Comparison of ENCODE assay signal across 8 mouse cellular contexts in the genomic region with DNA sequence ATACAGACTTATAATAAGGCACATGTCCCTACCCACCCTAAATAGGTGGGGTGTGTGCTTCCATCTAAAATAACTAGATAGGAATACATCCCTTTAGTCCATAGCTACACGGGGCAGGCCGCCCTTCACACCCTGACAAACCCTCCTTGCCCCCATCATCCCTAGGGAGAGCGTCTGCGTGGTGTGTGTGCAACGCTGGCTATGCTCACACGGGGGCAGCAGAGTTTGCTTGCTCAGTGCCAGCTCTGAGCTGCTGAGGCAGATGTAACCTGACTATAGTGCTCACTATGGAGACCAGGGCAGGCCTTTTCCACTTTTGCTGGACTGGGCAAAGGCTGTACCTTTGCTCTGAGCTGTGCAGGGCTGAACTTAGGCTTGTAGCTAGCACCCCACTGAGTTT. TPM values are rescaled to one million over a fixed set of nuclear protein-coding genes. Genes with fewer than 3 reads are reported as not detected.
DNase-seq lines count a peak whose midpoint lies in the region; ATAC-seq and TF ChIP-seq lines count a peak whose summit lies in the region.

No protein-coding gene starts in this region.

- TF ChIP-seq CTCF in MEL (IDR thresholded peaks at IDR 0.05 in 2 of 3, conservative IDR thresholded peaks at IDR 0.05 in 1 of 3; ENCODE audit: control insufficient read depth in 1 of 3, insufficient read depth in 1 of 3, low read depth in 2 of 3, low read length in 3 of 3, poor library complexity in 1 of 3, severe bottlenecking in 1 of 3), result peak in 2 of 3 experiments; percentile 65 to 79; a peak in 4 of 6 replicates
- peak; percentile 78 for TF ChIP-seq CTCF in embryonic fibroblast, embryonic 13.5 days (IDR thresholded peaks at IDR 0.05; ENCODE audit: borderline replicate concordance, insufficient read depth, low read length)
- peak; percentile 70 for TF ChIP-seq CTCF in layer of hippocampus, adult 2 months (conservative IDR thresholded peaks at IDR 0.05)
- TF ChIP-seq CTCF in lung, postnatal 0 days (IDR thresholded peaks at IDR 0.05), result peak; percentile 71

- 25% methylated on average over 6 of the region's 6 CpGs for WGBS in lung, postnatal 0 days

- no peaks in the 10 kb centered on the region for H3K36me3 ChIP-seq in MEL (ENCODE audit: control insufficient read depth in 1 of 2, insufficient read depth in 2 of 2, low read length in 2 of 2)
- no peaks in the 10 kb centered on the region for H3K36me3 ChIP-seq in lung, postnatal 0 days (ENCODE audit: insufficient read depth, low read length)

- no peak for TF ChIP-seq EP300 in MEL (IDR thresholded peaks at IDR 0.05; ENCODE audit: low read depth in 1 of 2, low read length in 2 of 2)
- no peak for TF ChIP-seq EP300 in lung, postnatal 0 days (IDR thresholded peaks at IDR 0.05)

- DNase-seq in A20 (ENCODE audit: low read depth, low spot score) (peak; percentile 96), MEL (ENCODE audit: low read depth, low spot score) (peak; percentile 87)
- DNase-seq in heart, postnatal 4 days, result peak; percentile 69
- peak in 1 of 2 experiments; percentile 53 for DNase-seq in layer of hippocampus, adult 2 months (ENCODE audit: low spot score in 2 of 2)
- DNase-seq in lung, postnatal 0 days (ENCODE audit: low spot score), result peak; percentile 29
- DNase-seq in ovary, postnatal 36 days (ENCODE audit: low spot score), result peak; percentile 51
- peak; percentile 26 for DNase-seq in yolk sac, embryonic 10.5 days (ENCODE audit: low spot score)

- no peaks in the 10 kb centered on the region for H3K27me3 ChIP-seq in MEL (ENCODE audit: control insufficient read depth in 1 of 2, insufficient read depth in 2 of 2, low read length in 2 of 2)
- no peaks in the 10 kb centered on the region for H3K27me3 ChIP-seq in lung, postnatal 0 days (replicated peaks; ENCODE audit: insufficient read depth, low read length)

- TF ChIP-seq POLR2A in MEL (IDR thresholded peaks at IDR 0.05; ENCODE audit: control insufficient read depth in 1 of 2, insufficient read depth in 1 of 2, low read depth in 1 of 2, low read length in 2 of 2, poor library complexity in 1 of 2), result no peak
- TF ChIP-seq POLR2A in embryonic fibroblast, embryonic 13.5 days (IDR thresholded peaks at IDR 0.05; ENCODE audit: low read depth, low read length), result no peak

- H3K79me2 ChIP-seq in MEL (ENCODE audit: control insufficient read depth, insufficient read depth, low read length, poor library complexity), result no peaks in the 10 kb centered on the region

- ATAC-seq in lung, postnatal 0 days, result peak; percentile 32; the same call in 1 of the 2 replicates

- peak; percentile 61 for TF ChIP-seq RAD21 in MEL (IDR thresholded peaks at IDR 0.05; ENCODE audit: low read depth, low read length)

- H3K27ac ChIP-seq in MEL (ENCODE audit: control insufficient read depth, low read depth, low read length), result no peak overlapping the region
- H3K27ac ChIP-seq in embryonic fibroblast, embryonic 13.5 days (ENCODE audit: insufficient read depth, low read length), result no peak overlapping the region
- H3K27ac ChIP-seq in layer of hippocampus, adult 2 months, result no peak overlapping the region
- H3K27ac ChIP-seq in lung, postnatal 0 days (ENCODE audit: low read length), result no peak overlapping the region

- no peaks in the 10 kb centered on the region for H3K9me3 ChIP-seq in MEL (replicated peaks; ENCODE audit: insufficient read depth, low read length)
- no peaks in the 10 kb centered on the region for H3K9me3 ChIP-seq in lung, postnatal 0 days (ENCODE audit: low read length)

- H3K9ac ChIP-seq in MEL (ENCODE audit: control insufficient read depth, low read depth, low read length, poor library complexity, severe bottlenecking), result no peak overlapping the region
- no peak overlapping the region for H3K9ac ChIP-seq in lung, postnatal 0 days (replicated peaks; ENCODE audit: low read depth)

- no peak overlapping the region for H3K4me3 ChIP-seq in MEL (ENCODE audit: control insufficient read depth in 1 of 2, insufficient read depth in 1 of 2, low read depth in 2 of 2, low read length in 2 of 2)
- H3K4me3 ChIP-seq in embryonic fibroblast, embryonic 13.5 days (ENCODE audit: insufficient read depth, low read length), result no peak overlapping the region
- H3K4me3 ChIP-seq in layer of hippocampus, adult 2 months, result no peak overlapping the region
- H3K4me3 ChIP-seq in lung, postnatal 0 days (ENCODE audit: low read depth, low read length), result no peak overlapping the region

- peaks cover 3 to 6% of the 10 kb centered on the region in 2 experiments; a peak in 3 of 4 replicates for H3K4me1 ChIP-seq in MEL (ENCODE audit: control insufficient read depth in 1 of 2, insufficient read depth in 2 of 2, low read length in 2 of 2)
- H3K4me1 ChIP-seq in embryonic fibroblast, embryonic 13.5 days (ENCODE audit: control insufficient read depth, insufficient read depth, low read length), result no peaks in the 10 kb centered on the region
- H3K4me1 ChIP-seq in lung, postnatal 0 days (ENCODE audit: insufficient read depth, low read depth, low read length), result no peaks in the 10 kb centered on the region

- H3K4me2 ChIP-seq in lung, postnatal 0 days (replicated peaks; ENCODE audit: low read depth, low read length), result no peak overlapping the region

TF ChIP-seq in MEL, 35 proteins besides CTCF, POLR2A, EP300 and RAD21:
- no peak for TF ChIP-seq GATA1 (IDR thresholded peaks at IDR 0.05; ENCODE audit: low read depth, low read length)
- no peak for TF ChIP-seq KAT2A (conservative IDR thresholded peaks at IDR 0.05; ENCODE audit: low read depth, low read length)
- no peak for TF ChIP-seq MEF2A (IDR thresholded peaks at IDR 0.05; ENCODE audit: extremely low read depth, insufficient replicate concordance, low read depth, low read length, poor library complexity, severe bottlenecking)
- peak; percentile 53 for TF ChIP-seq SMC3 (IDR thresholded peaks at IDR 0.05; ENCODE audit: low read depth, low read length)
- TF ChIP-seq SIN3A (IDR thresholded peaks at IDR 0.05; ENCODE audit: low read length), result no peak
- TF ChIP-seq ZC3H11A (IDR thresholded peaks at IDR 0.05; ENCODE audit: low read depth, low read length), result peak; percentile 44; the same call in 1 of the 2 replicates
- no peak for TF ChIP-seq POLR2AphosphoS2 (IDR thresholded peaks at IDR 0.05; ENCODE audit: low read length)
- no peak for TF ChIP-seq ELF1 (IDR thresholded peaks at IDR 0.05; ENCODE audit: low read depth, low read length)
- TF ChIP-seq RCOR1 (IDR thresholded peaks at IDR 0.05; ENCODE audit: low read depth, low read length), result no peak

RNA-seq across cellular contexts. Expression of gene Tmem121, which starts 37.0 kb away (rescaled TPM):
- 14.4 and 17.0 TPM in 2 replicates for total RNA-seq in MEL (2012; rRNA removed)
- 10 to 100 TPM in 1 of 2 experiments, not detected in 1; 35.2 TPM for polyA plus RNA-seq in MEL (2012; ENCODE audit: insufficient read depth in 1 of 2, insufficient read length in 2 of 2, low read depth in 1 of 2, low replicate concordance in 2 of 2, missing spikeins in 1 of 2)
- polyA plus RNA-seq in embryonic fibroblast, embryonic 13.5 days (2011; ENCODE audit: insufficient read length, low read depth, missing spikeins), result 7.2 and 8.3 TPM in 2 replicates
- 1 to 10 TPM; 1.4 to 1.5 TPM for total RNA-seq in heart, postnatal 4 days (2021)
- 10 to 100 TPM; 19.7 to 20.7 TPM for total RNA-seq in layer of hippocampus, adult 2 months (2021)
- 1.2 TPM in 2 replicates for polyA plus RNA-seq in lung, postnatal 0 days (2015; fragmentation: Nextera tagmentation; extraction: Ambion mirVana)
